Mouse (Mus musculus): ENCODE measurements around the gene Gstm3.

DNA sequence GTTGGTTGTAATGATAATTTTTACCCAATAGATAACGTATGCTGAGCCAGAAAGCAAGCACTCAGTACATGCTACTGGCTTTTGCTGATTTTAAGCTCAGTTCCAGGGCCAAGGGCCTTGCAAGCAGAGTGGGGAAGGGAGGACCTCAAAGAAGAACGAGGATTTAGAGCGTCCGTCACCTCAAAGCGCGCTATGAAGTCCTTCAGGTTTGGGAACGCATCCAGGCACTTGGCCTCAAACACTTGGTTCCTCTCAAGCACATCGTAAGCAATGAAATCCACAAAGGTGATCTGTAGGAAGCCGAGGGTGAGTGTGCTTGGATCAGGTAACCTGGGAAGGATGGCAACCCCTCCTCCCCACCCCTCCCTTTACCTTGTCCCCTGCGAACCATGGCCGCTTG lies 40.4 kb downstream of the Gstm3 start:
- TF ChIP-seq CTCF (IDR thresholded peaks at IDR 0.05; ENCODE audit: control insufficient read depth, insufficient read depth, insufficient read length) (no peak), FOSL1 (IDR thresholded peaks at IDR 0.05; ENCODE audit: insufficient read depth, low read length, poor library complexity, severe bottlenecking) (no peak), MYOG (IDR thresholded peaks at IDR 0.05; ENCODE audit: control insufficient read depth, extremely low read depth, insufficient read length) (no peak), USF1 (IDR thresholded peaks at IDR 0.05; ENCODE audit: low read depth) (no peak), CEBPB (IDR thresholded peaks at IDR 0.05; ENCODE audit: low read depth) (no peak), MAX (IDR thresholded peaks at IDR 0.05) (no peak), MYOD1 (IDR thresholded peaks at IDR 0.05; ENCODE audit: control insufficient read depth, insufficient read length, low read depth) (no peak)

Measured in C2C12 (cell line).